Comparison of ENCODE assay signal across 14 mouse cellular contexts in genomic region chr15:48904687-48905086, GRCm38 (mm10).
"Had no signal": no experiment of that assay in that cellular context is flagged by ENCODE, and none has a peak within 500 bp of the region (broad histone marks: within the 10 kb centered on the region; RNA-seq: fewer than 3 reads in every experiment).

No protein-coding gene starts in this region.

- H3K27me3 ChIP-seq: intestine, embryonic 15.5 days; limb, embryonic 12.5 days; midbrain, embryonic 13.5 days; neural tube, embryonic 15.5 days; stomach, embryonic 15.5 days had no signal

- H3K9me3 ChIP-seq: intestine, embryonic 15.5 days; limb, embryonic 12.5 days; midbrain, embryonic 13.5 days; neural tube, embryonic 15.5 days; stomach, embryonic 15.5 days had no signal

- H3K4me2 ChIP-seq: intestine, embryonic 15.5 days; limb, embryonic 12.5 days; midbrain, embryonic 13.5 days; neural tube, embryonic 15.5 days; stomach, embryonic 15.5 days had no signal

- H3K36me3 ChIP-seq: intestine, embryonic 15.5 days; limb, embryonic 12.5 days; midbrain, embryonic 13.5 days; neural tube, embryonic 15.5 days; stomach, embryonic 15.5 days had no signal

- H3K4me1 ChIP-seq: intestine, embryonic 15.5 days; limb, embryonic 12.5 days; midbrain, embryonic 13.5 days; neural tube, embryonic 15.5 days; stomach, embryonic 15.5 days had no signal

- H3K4me3 ChIP-seq: intestine, embryonic 15.5 days; limb, embryonic 12.5 days; midbrain, embryonic 13.5 days; myocyte; neural tube, embryonic 15.5 days; stomach, embryonic 15.5 days had no signal

- H3K27ac ChIP-seq: intestine, embryonic 15.5 days; limb, embryonic 12.5 days; liver, embryonic 14.5 days; midbrain, embryonic 13.5 days; neural tube, embryonic 15.5 days; stomach, embryonic 15.5 days had no signal

- H3K9ac ChIP-seq: intestine, embryonic 15.5 days; limb, embryonic 12.5 days; liver, embryonic 14.5 days; midbrain, embryonic 13.5 days; neural tube, embryonic 15.5 days; stomach, embryonic 15.5 days had no signal

- DNase-seq: kidney, adult 18-20 months; kidney, postnatal 10 days; kidney, postnatal 4 days; liver; lung, adult 18-20 months; right cerebral cortex, postnatal 14 days; thymus, postnatal 4 days had no signal

- ATAC-seq: intestine, embryonic 15.5 days; midbrain, embryonic 13.5 days had no signal
